Comparison of ENCODE assay signal across 7 mouse cellular contexts in genomic region chr6:60828047-60828428, GRCm38 (mm10). TPM values are rescaled to one million over a fixed set of nuclear protein-coding genes. Genes with fewer than 3 reads are reported as not detected.
DNase-seq lines count a peak whose midpoint lies in the region; ATAC-seq lines count a peak whose summit lies in the region.

No protein-coding gene starts in this region.

- DNase-seq in lung, postnatal 14 days: no peak
- peak; percentile 28 for DNase-seq in retina, embryonic 14.5 days (ENCODE audit: low spot score)
- no peak for DNase-seq in urinary bladder, postnatal 10 days (ENCODE audit: low spot score)
- DNase-seq in heart, adult 8-10 months (ENCODE audit: low spot score): no peak

- no peak for ATAC-seq in lung, embryonic 16.5 days (ENCODE audit: low read depth)
- ATAC-seq in erythroblast, adult 5-6 weeks (replicated peaks; ENCODE audit: low FRiP score, poor library complexity, severe bottlenecking): peak; percentile 77
- ATAC-seq in limb, embryonic 12.5 days (ENCODE audit: insufficient number of reproducible peaks, insufficient read depth, low FRiP score, low TSS enrichment, low read depth): no peak

- H3K27me3 ChIP-seq in lung, embryonic 16.5 days (ENCODE audit: control insufficient read depth, insufficient read depth, low read depth, low read length): no peaks in the 10 kb centered on the region; the same call in 1 of the 2 replicates
- H3K27me3 ChIP-seq in limb, embryonic 12.5 days: peaks cover 16% of the 10 kb centered on the region

- WGBS in lung, embryonic 16.5 days: 30% methylated on average over 1 of the region's 1 CpGs
- 36% methylated on average over 1 of the region's 1 CpGs for WGBS in limb, embryonic 12.5 days

- H3K4me1 ChIP-seq in lung, embryonic 16.5 days (replicated peaks; ENCODE audit: control insufficient read depth, insufficient read depth, low read length): peaks cover 10% of the 10 kb centered on the region; the same call in 1 of the 2 replicates
- H3K4me1 ChIP-seq in limb, embryonic 12.5 days (replicated peaks): peaks cover 13% of the 10 kb centered on the region

- no peaks in the 10 kb centered on the region for H3K36me3 ChIP-seq in lung, embryonic 16.5 days (ENCODE audit: control insufficient read depth, insufficient read depth, low read length)
- H3K36me3 ChIP-seq in limb, embryonic 12.5 days: no peaks in the 10 kb centered on the region

- no peak overlapping the region for H3K9ac ChIP-seq in lung, embryonic 16.5 days (ENCODE audit: low read length)
- H3K9ac ChIP-seq in limb, embryonic 12.5 days (replicated peaks): no peak overlapping the region

- H3K9me3 ChIP-seq in lung, embryonic 16.5 days (ENCODE audit: control insufficient read depth, low read length): no peaks in the 10 kb centered on the region
- H3K9me3 ChIP-seq in limb, embryonic 12.5 days: no peaks in the 10 kb centered on the region

- no peak overlapping the region for H3K27ac ChIP-seq in lung, embryonic 16.5 days (ENCODE audit: low read length)
- no peak overlapping the region for H3K27ac ChIP-seq in limb, embryonic 12.5 days

- H3K4me2 ChIP-seq in lung, embryonic 16.5 days (ENCODE audit: low read depth, low read length): peak overlapping the region; percentile 72
- H3K4me2 ChIP-seq in limb, embryonic 12.5 days: peak overlapping the region; percentile 87

- peak overlapping the region; percentile 52 for H3K4me3 ChIP-seq in lung, embryonic 16.5 days (ENCODE audit: low read length)
- peak overlapping the region; percentile 46 for H3K4me3 ChIP-seq in limb, embryonic 12.5 days (replicated peaks)

RNA-seq across cellular contexts. Expression of gene Snca, which starts 1.6 kb away (rescaled TPM):
- 46.7 and 53.1 TPM in 2 replicates for polyA plus RNA-seq in lung, embryonic 16.5 days (2015; fragmentation: Nextera tagmentation; extraction: Ambion mirVana)
- 1,570 and 1,672 TPM in 2 replicates for total RNA-seq in erythroblast, adult 5-6 weeks (2015; ENCODE audit: low replicate concordance)
- 2,172 and 2,663 TPM in 2 replicates for total RNA-seq in erythroblast, adult 5-6 weeks (2017; ENCODE audit: low replicate concordance)
- 8.9 and 12.6 TPM in 2 replicates for polyA plus RNA-seq in limb, embryonic 12.5 days (2016; fragmentation: Nextera tagmentation; extraction: Ambion mirVana)
- 10 to 100 TPM in 1 of 4 experiments, 1 to 10 TPM in 3; 4.1 to 21.8 (median 7.5) TPM for total RNA-seq in heart, adult 8-10 months (2022)

Comparison
In these comparisons a context has a peak if more than half of its experiments do, and no peak if none do; other contexts are left out.
1. RNA of gene Snca, which starts 1.6 kb away (total RNA-seq): 1,570 to 2,663 TPM in erythroblast, adult 5-6 weeks; 4.1 to 21.8 TPM in heart, adult 8-10 months; every median in the first group is over 10 times any median in the second.